Mouse (Mus musculus) CH12.LX (cell line): ENCODE results near the gene Sec22a. TPM values are rescaled to one million over a fixed set of nuclear protein-coding genes. Genes with fewer than 3 reads are reported as not detected.

Source experiments
- DNase-seq: peaks from one replicate; pipeline ENCODE4 v3.0.0-alpha.2; 2013; ENCODE audit errors: extremely low read depth
- H3K27ac ChIP-seq: 2 replicates; pipeline ENCODE4 v1.5.1; 2012; ENCODE audit warnings: low read depth, mild to moderate bottlenecking, control low read depth, moderate library complexity; ENCODE audit not compliant: insufficient read depth
- H3K27me3 ChIP-seq: replicated peaks from 2 replicates; pipeline ENCODE3; 2012; ENCODE audit warnings: inconsistent platforms
- H3K36me3 ChIP-seq, 2 experiments: replicated peaks in 1 of 2; 2 replicates each; pipeline versions ENCODE3 to v1.6.1; 2012; ENCODE audit warnings: inconsistent platforms in 1 of 2, low read length in 1 of 2, mild to moderate bottlenecking in 1 of 2, mixed read lengths in 1 of 2, moderate library complexity in 1 of 2; ENCODE audit not compliant: control insufficient read depth in 1 of 2, insufficient read depth in 1 of 2
- H3K4me1 ChIP-seq, 2 experiments: 2 replicates each; pipeline ENCODE4 v1.6.1; 2012; ENCODE audit warnings: inconsistent platforms in 1 of 2, moderate library complexity in 1 of 2; ENCODE audit not compliant: insufficient read depth in 2 of 2, control insufficient read depth in 1 of 2
- H3K4me2 ChIP-seq: 2 replicates; pipeline ENCODE4 v1.6.1; 2012; ENCODE audit warnings: low read depth, mild to moderate bottlenecking, control low read depth; ENCODE audit not compliant: poor library complexity, insufficient read depth, severe bottlenecking
- H3K4me3 ChIP-seq, 3 experiments: fragments of 150-350 bp in 1 of 3; sonication (generic) in 1 of 3; replicated peaks in 1 of 3; 2 replicates each; pipeline versions ENCODE3 to v1.5.1; 2011 to 2012; ENCODE audit warnings: low read depth in 2 of 3, low read length in 2 of 3, mild to moderate bottlenecking in 2 of 3, moderate library complexity in 2 of 3, control low read depth in 1 of 3, improper control_type of control experiment in 1 of 3, inconsistent platforms in 1 of 3, mixed read lengths in 1 of 3; ENCODE audit not compliant: poor library complexity in 1 of 3
- H3K79me2 ChIP-seq: replicated peaks from 2 replicates; pipeline ENCODE4 v1.6.1; 2012; ENCODE audit warnings: mild to moderate bottlenecking, moderate library complexity; ENCODE audit not compliant: control insufficient read depth, poor library complexity, insufficient read depth, severe bottlenecking; ENCODE audit errors: extremely low read depth
- H3K9ac ChIP-seq: 2 replicates; pipeline ENCODE4 v1.6.1; 2012; ENCODE audit warnings: low read depth, mild to moderate bottlenecking, control low read depth, moderate library complexity; ENCODE audit not compliant: insufficient read depth
- H3K9me3 ChIP-seq: replicated peaks from 2 replicates; pipeline ENCODE3; 2012; ENCODE audit warnings: low read length, inconsistent platforms, mixed read lengths
- CHD2 ChIP-seq: IDR thresholded peaks from 2 replicates; pipeline ENCODE4 v1.6.1; 2011; ENCODE audit warnings: low read length, improper control_type of control experiment
- CTCF ChIP-seq, 2 experiments: IDR thresholded peaks in 1 of 2; conservative IDR thresholded peaks in 1 of 2; 2 replicates each; pipeline ENCODE4 v1.5.1; 2011 to 2012; ENCODE audit warnings: low read depth in 2 of 2, low read length in 2 of 2, improper control_type of control experiment in 1 of 2, inconsistent platforms in 1 of 2, mild to moderate bottlenecking in 1 of 2, moderate library complexity in 1 of 2
- E2F4 ChIP-seq: IDR thresholded peaks from 2 replicates; pipeline ENCODE4 v1.6.1; 2011; ENCODE audit warnings: low read depth, low read length, improper control_type of control experiment; ENCODE audit not compliant: insufficient replicate concordance
- ELF1 ChIP-seq: IDR thresholded peaks from 2 replicates; pipeline ENCODE4 v1.6.1; 2014; ENCODE audit warnings: low read depth, mild to moderate bottlenecking, inconsistent platforms, low read length, improper control_type of control experiment
- GABPA ChIP-seq: IDR thresholded peaks from 2 replicates; pipeline ENCODE4 v1.6.1; 2012; ENCODE audit warnings: low read depth, low read length, improper control_type of control experiment, inconsistent platforms; ENCODE audit not compliant: insufficient replicate concordance
- JUN ChIP-seq: IDR thresholded peaks from 2 replicates; pipeline ENCODE4 v1.6.1; 2011; ENCODE audit warnings: low read depth, mild to moderate bottlenecking, low read length, improper control_type of control experiment, moderate library complexity; ENCODE audit not compliant: insufficient read depth
- KAT2A ChIP-seq: IDR thresholded peaks from 2 replicates; pipeline ENCODE4 v1.6.1; 2012; ENCODE audit warnings: low read length, improper control_type of control experiment, inconsistent platforms; ENCODE audit not compliant: insufficient replicate concordance
- MAZ ChIP-seq: IDR thresholded peaks from 2 replicates; pipeline ENCODE4 v1.6.1; 2012; ENCODE audit warnings: low read depth, mild to moderate bottlenecking, inconsistent platforms, low read length, improper control_type of control experiment, moderate library complexity
- MXI1 ChIP-seq: IDR thresholded peaks from 2 replicates; pipeline ENCODE4 v1.6.1; 2011; ENCODE audit warnings: mild to moderate bottlenecking, low read depth, low read length, improper control_type of control experiment
- NELFE ChIP-seq: IDR thresholded peaks from 2 replicates; pipeline ENCODE4 v1.6.1; 2011; ENCODE audit warnings: low read depth, low read length, improper control_type of control experiment
- NRF1 ChIP-seq: IDR thresholded peaks from 2 replicates; pipeline ENCODE4 v1.6.1; 2014; ENCODE audit warnings: low read depth, mild to moderate bottlenecking, inconsistent platforms, low read length, improper control_type of control experiment, moderate library complexity
- PAX5 ChIP-seq: IDR thresholded peaks from 2 replicates; pipeline ENCODE4 v1.6.1; 2012; ENCODE audit warnings: low read length, inconsistent platforms, mixed read lengths
- POLR2AphosphoS2 ChIP-seq: IDR thresholded peaks from 2 replicates; pipeline ENCODE4 v1.6.1; 2011; ENCODE audit warnings: low read depth, low read length, improper control_type of control experiment
- RAD21 ChIP-seq: IDR thresholded peaks from 2 replicates; pipeline ENCODE4 v1.6.1; 2011; ENCODE audit warnings: low read depth, mild to moderate bottlenecking, low read length, improper control_type of control experiment, moderate library complexity
- SIN3A ChIP-seq: IDR thresholded peaks from 2 replicates; pipeline ENCODE4 v1.6.1; 2012; ENCODE audit warnings: low read length, improper control_type of control experiment, inconsistent platforms
- SMC3 ChIP-seq: IDR thresholded peaks from 2 replicates; pipeline ENCODE4 v1.6.1; 2011; ENCODE audit warnings: low read depth, low read length, improper control_type of control experiment
- TCF12 ChIP-seq: IDR thresholded peaks from 2 replicates; pipeline ENCODE4 v1.6.1; 2014; ENCODE audit warnings: low read depth, mild to moderate bottlenecking, inconsistent platforms, low read length, improper control_type of control experiment
- UBTF ChIP-seq: IDR thresholded peaks from 2 replicates; pipeline ENCODE4 v1.6.1; 2012; ENCODE audit warnings: low read depth, mild to moderate bottlenecking, inconsistent platforms, low read length, improper control_type of control experiment, moderate library complexity
- USF1 ChIP-seq: IDR thresholded peaks from 2 replicates; pipeline ENCODE4 v1.6.1; 2014; ENCODE audit warnings: low read depth, mild to moderate bottlenecking, inconsistent platforms, low read length, improper control_type of control experiment
- USF2 ChIP-seq: conservative IDR thresholded peaks from 2 replicates; pipeline ENCODE4 v1.6.1; 2011; ENCODE audit warnings: low read depth, low read length, improper control_type of control experiment
- ZC3H11A ChIP-seq: IDR thresholded peaks from 2 replicates; pipeline ENCODE4 v1.6.1; 2012; ENCODE audit warnings: low read depth, mild to moderate bottlenecking, inconsistent platforms, low read length, improper control_type of control experiment
- ZKSCAN1 ChIP-seq: IDR thresholded peaks from 2 replicates; pipeline ENCODE4 v1.6.1; 2012; ENCODE audit warnings: low read depth, inconsistent platforms, low read length, improper control_type of control experiment, borderline replicate concordance
- ZMIZ1 ChIP-seq: IDR thresholded peaks from 2 replicates; pipeline ENCODE4 v1.6.1; 2012; ENCODE audit warnings: low read depth, mild to moderate bottlenecking, inconsistent platforms, low read length, improper control_type of control experiment
- ZNF384 ChIP-seq: IDR thresholded peaks from 2 replicates; pipeline ENCODE4 v1.6.1; 2012; ENCODE audit warnings: low read depth, low read length, improper control_type of control experiment, inconsistent platforms
- dilution Hi-C: fragments of 300-500 bp; cut with MboI; formaldehyde crosslinking; loops from 2 replicates; pipeline ENCODE4 v1.14.3; 2020; ENCODE audit warnings: low sequenced_read_pairs; ENCODE audit not compliant: extremely low pct_unique_long_range_greater_than_20kb, extremely low pct_ligation_motif_present
- in situ Hi-C: fragments of 300-500 bp; cut with MboI; formaldehyde crosslinking; loops from 3 replicates; pipeline ENCODE4 v1.14.3; 2019; ENCODE audit warnings: low sequenced_read_pairs, low pct_ligation_motif_present, low pct_unique_long_range_greater_than_20kb, mixed read lengths
- polyA plus RNA-seq: library from polyadenylated mRNA; unstranded; fragments of >175 nt; gene quantifications from 2 replicates; pipeline ENCODE4 v1.2.1, GENCODE M21; 2012; ENCODE audit warnings: low read depth; ENCODE audit not compliant: insufficient read length
- total RNA-seq, 2 experiments: library from RNA; depleted of rRNA; stranded (reverse); fragments of 300-350 nt in 1 of 2; fragments of >200 nt in 1 of 2; gene quantifications; 2 replicates each; pipeline ENCODE4 v1.2.3; 2012 to 2014

The Sec22a gene
- total and polyA plus RNA-seq, 3 experiments: 8.6 to 17.8 (median 10.8) TPM

GRCm38 (mm10) chr16:35309634-35310033, 54.1 kb downstream of the Sec22a start:
- dilution Hi-C loops: no loop called here

DNA sequence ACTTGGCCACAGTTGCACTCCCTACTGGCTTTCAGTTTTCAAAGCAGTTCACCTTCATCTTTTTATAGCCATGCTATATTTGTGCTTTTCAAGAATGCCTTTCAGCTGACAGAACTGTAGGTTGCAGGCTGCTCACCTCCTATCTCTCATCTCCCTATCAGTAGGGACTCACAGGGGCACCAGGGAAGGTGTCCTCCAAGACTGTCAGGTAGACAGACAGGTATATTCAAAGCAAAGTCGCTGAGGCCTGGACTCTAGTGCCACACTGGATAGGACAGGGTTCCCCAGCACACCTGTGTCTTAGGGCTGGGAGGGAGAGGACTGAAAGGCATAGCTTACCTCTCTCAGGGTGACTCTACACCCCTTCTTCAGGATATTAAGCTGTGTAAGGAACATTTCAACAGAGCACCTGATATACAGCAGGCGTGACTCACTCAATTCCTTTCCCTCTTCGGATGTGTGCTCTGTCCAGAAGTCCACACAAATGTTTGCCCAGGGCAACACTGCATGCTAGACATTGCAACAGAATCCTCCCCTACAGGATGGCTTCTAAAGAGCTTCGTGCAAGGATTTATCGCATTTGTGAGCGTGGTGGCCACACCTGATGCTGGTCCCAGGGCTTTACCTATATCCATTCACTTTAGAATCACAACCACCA, 55.1 kb downstream of the Sec22a start:
- H3K27me3 ChIP-seq: no peaks in the 10 kb centered on the region
- H3K36me3 ChIP-seq: peaks cover 2 to 10% of the 10 kb centered on the region in 2 experiments
- no peaks in the 10 kb centered on the region for H3K79me2 ChIP-seq
- H3K4me3 ChIP-seq: no peak overlapping the region
- dilution Hi-C loops (no loop called here), in situ Hi-C loops (no loop called here)
- no peaks in the 10 kb centered on the region for H3K4me1 ChIP-seq
- no peak overlapping the region for H3K4me2 ChIP-seq
- no peaks in the 10 kb centered on the region for H3K9me3 ChIP-seq
- no peak for DNase-seq
- TF ChIP-seq UBTF: no peak
- no peak for TF ChIP-seq E2F4
- TF ChIP-seq TCF12: no peak
- TF ChIP-seq CTCF (conservative IDR thresholded peaks at IDR 0.05 in 1 of 2, IDR thresholded peaks at IDR 0.05 in 1 of 2; ENCODE audit: low read depth in 2 of 2, low read length in 2 of 2): no peak
- TF ChIP-seq PAX5: no peak
- TF ChIP-seq USF2: no peak
- TF ChIP-seq SMC3: no peak
- TF ChIP-seq CHD2: no peak
- TF ChIP-seq JUN: no peak
- TF ChIP-seq ZC3H11A: no peak
- TF ChIP-seq GABPA: no peak
- H3K27ac ChIP-seq: no peak overlapping the region
- H3K9ac ChIP-seq: no peak overlapping the region

More at GRCm38 (mm10) chr16:35309634-35310033, 54.1 kb downstream of the Sec22a start:
- in situ Hi-C loops: loop anchor here (10.0 kb wide), 1 partner anchor 315 kb away; no protein-coding TSS in a partner anchor
- Histone ChIP-seq H3K79me2 (no peaks in the 10 kb centered on the region), H3K9ac (no peak overlapping the region), H3K4me2 (no peak overlapping the region), H3K27me3 (no peaks in the 10 kb centered on the region), H3K4me3 (no peak overlapping the region), H3K4me1 (no peaks in the 10 kb centered on the region), H3K36me3 (peaks cover 5 to 12% of the 10 kb centered on the region in 2 experiments), H3K9me3 (no peaks in the 10 kb centered on the region), H3K27ac (no peak overlapping the region)
- DNase-seq: no peak
- TF ChIP-seq MAZ: no peak
- no peak for TF ChIP-seq POLR2AphosphoS2

DNA sequence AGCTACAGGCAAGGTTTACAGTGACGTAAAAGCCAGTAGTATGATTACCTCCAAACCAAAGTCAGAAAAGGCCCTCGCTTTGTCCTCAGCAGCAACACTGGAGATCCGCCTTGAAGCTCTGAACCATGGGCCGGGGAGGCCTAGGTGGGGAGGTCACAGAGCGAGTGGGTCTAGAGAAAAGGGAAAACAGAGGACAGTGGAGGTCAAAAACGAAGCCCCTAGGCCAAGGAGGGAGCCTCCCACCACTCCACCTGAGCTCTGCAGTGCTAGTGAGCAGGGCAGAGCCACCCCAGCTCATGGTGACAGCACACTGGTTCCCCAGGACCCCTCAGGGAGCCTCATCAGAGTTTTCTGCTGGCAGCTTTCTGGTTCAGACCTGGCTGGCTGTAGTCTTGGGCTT, 55.7 kb downstream of the Sec22a start:
- no peak for TF ChIP-seq KAT2A
- no peak for TF ChIP-seq RAD21
- no peak for TF ChIP-seq UBTF
- no peak for TF ChIP-seq ZMIZ1
- no peak for TF ChIP-seq ZC3H11A
- no peak for TF ChIP-seq TCF12
- no peak for TF ChIP-seq SMC3
- no peak for TF ChIP-seq ZKSCAN1
- TF ChIP-seq ELF1: no peak
- no peak for TF ChIP-seq ZNF384
- no peak for TF ChIP-seq USF1
- no peak for TF ChIP-seq NRF1
- no peak for TF ChIP-seq NELFE
- no peak for TF ChIP-seq SIN3A
- no peak for TF ChIP-seq GABPA
- no peak for TF ChIP-seq USF2
- TF ChIP-seq MXI1: no peak
- Histone ChIP-seq H3K27ac (no peak overlapping the region), H3K4me2 (no peak overlapping the region), H3K4me3 (no peak overlapping the region), H3K36me3 (peaks cover 0 to 6% of the 10 kb centered on the region in 2 experiments), H3K79me2 (no peaks in the 10 kb centered on the region), H3K9me3 (no peaks in the 10 kb centered on the region), H3K4me1 (no peaks in the 10 kb centered on the region), H3K9ac (no peak overlapping the region), H3K27me3 (no peaks in the 10 kb centered on the region)
- no peak for DNase-seq
- in situ Hi-C loops: no loop called here
- dilution Hi-C loops: no loop called here
